Mouse (Mus musculus) T-helper 17 cell (primary cell): ENCODE measurements around the gene Arhgap24.

Experiments
- in situ Hi-C, 2 experiments: fragments of 300-600 bp; cut with MboI, MseI; formaldehyde crosslinking; loops; 1 replicate in 1 of 2; 2 replicates in 1 of 2; pipeline ENCODE4 v1.15.1; 2025; ENCODE audit warnings: high pct_unique_total_duplicates in 2 of 2

The Arhgap24 gene

DNA sequence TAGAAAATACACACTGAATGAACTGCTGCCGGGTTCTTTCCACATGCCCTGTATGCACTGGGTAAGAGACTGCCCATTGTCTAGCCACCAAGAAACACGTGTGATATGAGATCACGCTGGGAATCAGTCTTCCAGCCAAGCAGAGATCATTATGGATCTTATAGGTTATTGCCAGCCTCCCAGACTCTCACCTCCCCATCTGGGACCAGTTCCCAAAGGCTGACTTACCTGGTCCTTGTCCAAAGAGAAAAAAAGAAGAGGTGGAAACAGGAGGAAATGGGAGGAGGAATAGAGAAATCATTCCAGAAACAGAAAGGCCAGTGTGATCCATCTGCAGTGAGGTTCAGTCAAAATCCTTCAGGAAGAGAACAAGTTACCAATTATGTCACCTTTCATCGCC lies 189.0 kb downstream of the Arhgap24 start:
- in situ Hi-C loops: no loop called here

DNA sequence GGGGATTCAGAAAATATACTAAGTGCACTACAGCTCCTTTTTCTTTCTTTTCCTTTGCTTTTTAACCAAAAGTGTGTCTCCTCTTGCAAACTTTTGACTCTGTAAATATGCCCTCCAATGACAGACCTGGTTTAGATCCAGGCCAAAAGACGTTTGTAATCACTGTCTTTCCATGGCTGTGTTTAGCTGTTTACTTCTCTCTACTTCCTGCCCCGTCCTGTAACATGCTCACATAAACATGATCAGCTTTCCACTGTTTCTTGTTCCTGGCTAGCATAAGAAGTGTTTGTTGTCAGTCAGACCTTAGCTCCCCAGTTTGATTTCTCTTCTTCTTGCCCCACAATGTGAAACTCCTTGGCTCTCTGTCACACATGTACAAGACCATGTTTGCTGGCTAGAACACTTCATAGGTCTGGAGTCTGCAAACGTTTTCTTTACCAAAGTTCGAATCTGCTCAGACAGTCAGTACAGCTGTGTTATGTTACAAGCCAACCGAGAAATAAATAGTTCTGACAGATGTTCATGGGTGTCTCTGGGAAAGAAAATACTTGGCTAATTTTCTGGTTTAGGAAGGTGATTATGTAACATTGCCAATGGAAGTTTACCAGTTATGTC lies 189.6 kb downstream of the Arhgap24 start:
- in situ Hi-C loops: no loop called here

DNA sequence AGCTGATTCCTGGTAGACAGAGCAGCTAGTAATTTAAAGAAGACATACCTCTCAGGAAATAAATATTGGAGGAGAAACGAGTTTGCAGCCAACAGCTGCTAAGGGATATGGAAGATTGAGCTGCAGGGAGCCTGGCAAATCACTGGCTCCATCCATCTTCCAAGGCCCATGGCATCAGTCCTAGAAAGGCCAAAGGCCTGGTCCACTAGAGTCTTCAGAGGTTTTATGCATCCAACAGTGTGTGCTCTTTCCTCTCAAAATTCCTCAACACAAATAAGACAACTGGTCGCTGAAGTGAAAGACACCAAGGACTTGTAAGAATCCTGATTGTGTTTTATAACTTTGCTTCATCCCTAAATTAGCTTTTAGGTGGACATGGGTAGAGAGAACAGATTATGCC lies 194.1 kb downstream of the Arhgap24 start:
- in situ Hi-C loops: loop anchor here in 1 of 2 experiments (25.0 kb wide), 1 partner anchor 263 kb away; no protein-coding TSS in a partner anchor

DNA sequence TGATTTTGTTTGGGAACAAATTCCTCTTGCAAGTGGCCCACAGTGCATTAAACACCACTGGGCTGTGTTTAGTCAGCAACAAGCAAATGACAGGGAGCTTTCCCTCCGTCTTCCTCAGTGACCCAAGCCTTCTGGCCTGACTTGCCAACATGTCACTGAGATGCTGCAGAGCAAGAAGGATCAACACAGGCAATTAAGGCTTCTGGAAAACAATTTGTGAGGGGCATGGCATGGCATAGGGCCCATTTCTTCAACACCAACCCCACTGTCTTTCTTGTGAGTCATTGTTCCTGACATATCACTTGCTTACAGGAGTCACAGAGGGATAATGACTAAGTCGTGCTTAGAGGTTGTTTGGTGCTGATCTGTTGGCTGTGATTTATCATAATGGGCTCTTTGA lies 196.0 kb downstream of the Arhgap24 start:
- in situ Hi-C loops: loop anchor here in 1 of 2 experiments (25.0 kb wide), 1 partner anchor 265 kb away; no protein-coding TSS in a partner anchor

DNA sequence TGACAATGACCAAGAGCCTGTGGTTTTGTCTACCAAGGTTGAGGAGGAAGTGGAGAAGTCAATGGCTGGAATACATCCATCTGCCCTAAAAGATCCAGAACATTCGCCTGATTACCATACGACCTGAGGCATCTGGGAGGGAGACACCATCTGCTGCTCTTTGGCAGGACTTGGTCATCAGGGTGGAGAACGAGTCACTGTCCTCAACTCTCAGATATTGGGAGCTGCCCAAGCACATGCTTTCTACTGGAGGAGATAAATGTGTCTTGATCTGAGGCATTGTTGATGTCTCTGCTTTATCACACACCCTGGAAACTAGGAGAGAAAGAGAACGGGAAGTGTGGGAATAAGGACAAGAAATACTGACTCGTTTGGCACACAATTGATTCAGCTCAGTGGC lies 206.5 kb downstream of the Arhgap24 start:
- in situ Hi-C loops: loop anchor here in 1 of 2 experiments (25.0 kb wide), 1 partner anchor 275 kb away; no protein-coding TSS in a partner anchor

DNA sequence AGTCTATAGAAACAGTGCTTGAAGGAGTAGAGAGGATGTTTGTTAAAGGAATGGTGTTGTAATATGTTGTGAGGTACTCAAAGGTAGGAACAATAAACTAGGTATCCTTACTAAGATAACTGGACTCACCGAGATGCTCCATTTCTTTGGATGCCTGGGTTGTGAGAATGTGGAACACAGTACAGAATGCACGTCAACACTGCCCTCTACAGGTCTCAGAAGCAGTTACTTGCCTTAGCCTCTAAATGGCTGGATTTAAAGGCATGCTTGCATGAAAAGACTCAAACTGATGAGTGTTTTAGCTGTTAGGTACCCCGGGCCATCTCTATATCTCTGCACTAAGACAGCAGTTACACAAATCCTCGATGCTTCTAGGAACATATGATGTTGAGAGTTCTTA lies 211.3 kb downstream of the Arhgap24 start:
- in situ Hi-C loops: loop anchor here (5.0 to 25.0 kb wide), 4 partner anchors 270 to 1380 kb away; no protein-coding TSS in a partner anchor

DNA sequence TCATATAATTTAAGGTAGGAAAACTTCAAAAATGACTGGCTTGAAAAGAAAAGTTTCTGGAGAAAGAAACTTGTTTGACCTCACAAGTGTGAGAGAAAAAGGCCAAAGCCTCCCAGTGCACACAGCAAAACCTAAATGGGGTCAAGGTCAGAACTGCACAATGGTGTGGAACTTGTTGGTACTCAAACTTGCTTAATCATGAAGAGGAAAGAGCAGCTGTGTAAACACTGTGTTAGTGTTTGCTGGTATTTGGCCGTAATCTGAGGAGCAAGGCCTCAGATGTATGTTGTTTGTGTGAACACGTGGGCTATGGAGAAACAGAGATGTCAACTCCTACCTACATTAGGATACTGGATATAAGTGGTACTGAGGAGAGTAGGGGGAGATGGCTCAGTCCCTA lies 212.0 kb downstream of the Arhgap24 start:
- in situ Hi-C loops: loop anchor here (5.0 to 25.0 kb wide), 4 partner anchors 271 to 1381 kb away; no protein-coding TSS in a partner anchor

DNA sequence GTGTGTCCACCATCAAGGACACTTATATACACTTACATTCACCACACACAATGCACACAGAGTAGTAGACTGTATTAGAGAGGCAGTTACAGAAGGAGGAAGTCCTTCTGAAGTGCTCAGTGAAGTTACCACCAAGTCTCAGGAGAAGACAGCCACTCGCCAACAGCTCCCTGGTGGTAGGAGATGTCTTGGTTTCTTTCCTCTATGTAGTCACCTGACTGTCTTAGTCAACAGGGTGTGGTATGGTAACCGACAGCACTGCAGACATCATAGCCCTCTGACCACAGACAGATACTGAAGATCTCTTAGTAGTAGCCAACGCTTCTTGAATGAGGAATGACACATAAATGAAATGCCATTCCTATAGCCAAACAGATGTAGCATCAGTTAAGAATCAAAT lies 212.7 kb downstream of the Arhgap24 start:
- in situ Hi-C loops: loop anchor here (5.0 to 25.0 kb wide), 4 partner anchors 272 to 1382 kb away; no protein-coding TSS in a partner anchor

DNA sequence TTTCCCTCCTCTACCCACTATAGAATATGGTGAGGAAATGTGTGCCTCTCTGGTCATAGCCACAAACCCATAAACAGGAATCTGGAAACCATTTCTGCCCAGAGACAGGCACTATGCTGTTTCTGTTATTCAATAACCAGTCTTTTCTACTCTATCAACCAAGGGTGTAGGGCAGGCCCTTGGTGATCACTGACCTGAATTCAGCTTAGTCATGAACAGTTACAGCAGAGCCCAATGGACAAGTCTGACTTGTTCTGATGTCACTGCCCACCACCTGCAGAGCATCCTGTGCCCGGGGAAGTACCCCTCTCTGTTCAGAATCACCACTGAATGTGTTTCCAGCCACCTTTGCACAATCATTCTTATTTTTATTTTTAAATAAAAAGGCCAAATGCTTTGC lies 216.6 kb downstream of the Arhgap24 start:
- in situ Hi-C loops: loop anchor here in 1 of 2 experiments (5.0 to 25.0 kb wide), 2 partner anchors 285 to 1385 kb away; no protein-coding TSS in a partner anchor

DNA sequence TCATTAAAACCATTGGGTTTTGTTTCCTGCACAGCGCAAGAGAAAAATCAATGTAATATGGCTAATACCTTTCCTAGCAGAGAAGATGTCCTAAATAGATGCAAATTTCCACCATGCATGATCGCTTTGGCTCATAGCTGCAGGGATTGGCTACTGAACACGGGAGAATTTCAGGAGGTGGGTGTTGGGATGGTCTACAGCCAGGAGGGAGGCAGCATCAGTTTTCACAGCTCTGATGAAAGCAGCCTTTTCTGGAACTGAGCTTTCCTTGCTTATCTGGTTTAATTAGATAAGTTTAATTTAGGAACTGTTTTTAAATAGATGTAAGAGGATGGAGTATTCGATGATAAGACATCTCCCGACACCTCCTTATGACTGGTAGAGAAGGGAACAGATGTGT lies 217.2 kb downstream of the Arhgap24 start:
- in situ Hi-C loops: loop anchor here in 1 of 2 experiments (5.0 to 25.0 kb wide), 2 partner anchors 286 to 1386 kb away; no protein-coding TSS in a partner anchor

DNA sequence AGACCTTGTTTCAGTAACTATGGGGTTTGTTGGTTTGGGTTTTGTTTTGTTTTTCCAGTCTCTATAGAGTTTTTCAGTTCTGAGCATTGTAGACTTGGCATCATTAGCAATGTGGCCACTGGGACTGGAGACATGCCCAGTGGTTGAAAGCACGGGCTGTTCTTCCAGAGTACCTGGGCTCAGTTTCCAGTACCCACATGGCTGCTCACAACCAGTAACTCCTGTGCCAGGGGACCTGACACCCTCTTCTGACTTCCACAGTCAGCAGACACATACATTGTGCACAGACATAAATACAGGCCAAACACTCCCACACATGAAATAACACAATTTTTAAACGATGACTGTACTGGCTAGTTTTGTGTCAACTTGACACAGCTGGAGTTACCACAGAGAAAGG lies 217.7 kb downstream of the Arhgap24 start:
- in situ Hi-C loops: loop anchor here in 1 of 2 experiments (5.0 to 25.0 kb wide), 2 partner anchors 287 to 1387 kb away; no protein-coding TSS in a partner anchor

DNA sequence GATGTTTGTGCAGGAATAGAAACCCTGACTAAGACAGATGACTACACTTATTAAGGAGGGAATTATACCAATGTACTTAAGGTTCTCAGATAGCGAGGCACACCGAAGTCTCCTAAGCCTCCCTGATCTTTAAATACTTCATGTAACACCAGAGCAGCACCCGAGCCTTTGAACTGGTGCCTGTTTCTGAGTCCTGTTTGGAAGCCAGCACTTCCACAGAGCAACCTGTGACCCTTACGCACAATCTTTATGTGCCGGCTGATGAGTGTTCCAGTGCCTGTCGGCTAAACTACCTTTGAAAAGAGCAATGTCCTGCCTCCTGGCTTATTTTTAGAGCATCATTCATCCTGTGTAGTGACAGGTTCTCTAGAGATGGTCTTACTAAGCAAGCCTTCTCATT lies 221.4 kb downstream of the Arhgap24 start:
- in situ Hi-C loops: no loop called here

DNA sequence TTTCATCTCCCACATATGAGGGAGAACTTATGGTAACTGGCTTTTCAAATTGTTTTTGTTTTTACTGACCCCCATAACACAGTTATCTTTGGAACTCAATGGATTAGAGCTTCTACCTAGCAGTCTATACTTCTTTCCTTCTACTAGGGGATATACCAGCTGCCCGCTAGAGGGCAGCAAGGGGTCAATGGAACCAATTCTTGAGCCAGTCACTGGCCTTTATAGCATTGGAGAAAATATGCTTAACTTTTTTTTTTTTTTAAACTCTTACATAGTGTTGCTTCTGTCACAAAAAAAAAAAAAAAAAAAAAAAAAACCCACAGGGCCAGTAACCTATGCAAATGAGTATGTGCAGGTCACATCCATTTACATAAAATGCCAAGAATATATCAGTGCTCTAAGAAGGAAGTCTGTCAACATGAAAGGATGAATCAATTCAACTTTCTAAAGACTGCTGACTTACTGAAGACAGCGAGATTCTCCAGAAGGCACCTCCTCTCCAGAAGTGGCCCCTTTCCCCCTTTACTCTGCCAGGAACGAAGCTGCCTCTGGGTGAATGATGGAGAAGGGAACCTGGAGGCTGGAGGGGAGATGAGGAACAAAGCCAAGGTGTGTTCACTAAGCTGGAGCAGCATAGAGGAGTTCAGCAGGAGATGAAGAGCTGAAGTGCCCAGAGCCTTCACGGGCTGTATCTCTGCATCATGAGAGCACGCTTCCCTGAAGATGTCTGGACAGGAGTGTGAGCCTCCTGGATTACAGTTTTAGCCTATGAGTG lies 222.3 kb downstream of the Arhgap24 start:
- in situ Hi-C loops: no loop called here

DNA sequence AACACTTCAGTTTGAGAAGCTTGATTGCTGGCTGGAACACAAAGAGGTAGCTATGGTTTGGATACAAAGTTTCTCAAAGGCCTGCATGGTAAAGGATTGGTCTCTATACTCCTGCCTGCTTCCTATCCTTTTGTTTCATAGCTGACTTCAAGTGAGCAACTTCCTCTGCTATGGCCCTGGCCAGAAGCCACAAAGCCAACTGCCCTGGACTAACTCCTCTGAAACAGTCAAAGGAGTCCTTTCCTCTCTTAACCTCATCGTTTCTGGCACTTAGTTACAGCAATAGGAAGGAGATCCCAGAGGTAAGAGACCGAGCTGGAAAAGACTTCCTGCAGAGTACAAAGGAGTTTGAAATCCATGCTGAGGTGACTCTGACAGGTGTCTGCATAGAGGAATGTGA lies 224.0 kb downstream of the Arhgap24 start:
- in situ Hi-C loops: loop anchor here in 1 of 2 experiments (5.0 kb wide), 1 partner anchor 167 kb away; no protein-coding TSS in a partner anchor

DNA sequence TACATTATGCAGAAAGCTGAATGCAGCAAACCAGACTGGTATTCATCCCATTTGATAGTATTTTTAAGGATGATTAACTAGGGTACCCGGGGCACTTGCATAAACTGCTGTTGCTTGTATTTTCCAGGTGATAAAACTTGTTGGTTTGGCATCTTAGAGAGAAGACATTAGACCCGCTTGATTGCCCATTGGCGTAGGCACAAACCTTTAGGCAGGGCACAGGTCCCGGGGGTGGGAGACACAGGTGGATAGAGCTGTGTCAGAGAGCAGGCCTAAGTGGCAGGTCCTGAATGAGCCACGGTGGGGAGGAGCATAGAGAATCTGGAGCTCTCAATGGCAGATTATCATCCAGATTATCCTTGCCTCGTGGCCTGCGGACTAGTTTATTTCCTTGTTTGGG lies 229.1 kb downstream of the Arhgap24 start:
- in situ Hi-C loops: no loop called here

DNA sequence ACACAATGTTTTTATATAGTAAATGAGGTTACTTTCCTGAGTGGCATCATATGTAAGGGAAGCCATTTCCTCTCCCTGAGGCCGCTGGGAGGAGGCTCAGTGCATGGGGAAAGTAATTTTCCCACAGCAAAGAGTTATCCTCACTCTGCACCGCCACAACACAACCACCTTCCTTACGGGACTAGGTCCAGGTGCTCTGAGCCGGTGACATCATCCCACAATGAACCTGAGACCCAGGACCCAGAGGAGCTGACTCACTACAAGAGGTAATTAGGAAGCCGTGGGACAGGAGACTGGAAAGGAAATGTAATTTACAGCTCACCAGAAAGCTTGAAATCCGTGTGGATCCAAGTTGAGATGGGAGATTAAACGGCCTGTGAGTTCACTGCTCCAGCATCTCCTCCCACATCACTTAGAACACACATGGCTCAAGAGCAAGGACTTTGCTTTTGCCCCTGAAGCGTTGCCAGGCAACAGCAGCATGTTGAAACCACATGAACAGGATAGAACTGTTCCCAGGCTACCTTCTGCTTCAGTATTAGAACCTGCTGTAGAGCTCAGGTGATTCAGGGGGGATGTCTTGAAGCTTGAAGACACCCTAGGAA lies 238.3 kb downstream of the Arhgap24 start:
- in situ Hi-C loops: no loop called here

DNA sequence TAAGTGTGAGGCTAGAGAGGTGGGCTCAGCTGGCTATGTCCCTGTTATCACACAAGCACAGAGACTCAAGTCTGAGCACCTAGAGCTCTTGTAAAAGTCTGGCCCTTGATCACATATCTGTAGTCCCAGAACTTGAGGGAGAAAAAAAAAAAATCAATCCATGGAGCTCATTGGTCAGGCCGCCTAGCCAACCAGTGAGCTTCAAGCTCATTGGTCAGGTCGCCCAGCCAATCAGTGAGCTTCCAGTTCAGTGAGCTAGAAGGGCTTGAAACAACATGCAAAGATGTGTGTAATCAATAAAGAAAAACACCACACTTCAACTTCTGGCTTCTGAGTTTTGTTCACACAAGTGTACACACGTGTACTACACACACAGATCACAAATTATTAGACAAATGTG lies 242.4 kb downstream of the Arhgap24 start:
- in situ Hi-C loops: no loop called here

DNA sequence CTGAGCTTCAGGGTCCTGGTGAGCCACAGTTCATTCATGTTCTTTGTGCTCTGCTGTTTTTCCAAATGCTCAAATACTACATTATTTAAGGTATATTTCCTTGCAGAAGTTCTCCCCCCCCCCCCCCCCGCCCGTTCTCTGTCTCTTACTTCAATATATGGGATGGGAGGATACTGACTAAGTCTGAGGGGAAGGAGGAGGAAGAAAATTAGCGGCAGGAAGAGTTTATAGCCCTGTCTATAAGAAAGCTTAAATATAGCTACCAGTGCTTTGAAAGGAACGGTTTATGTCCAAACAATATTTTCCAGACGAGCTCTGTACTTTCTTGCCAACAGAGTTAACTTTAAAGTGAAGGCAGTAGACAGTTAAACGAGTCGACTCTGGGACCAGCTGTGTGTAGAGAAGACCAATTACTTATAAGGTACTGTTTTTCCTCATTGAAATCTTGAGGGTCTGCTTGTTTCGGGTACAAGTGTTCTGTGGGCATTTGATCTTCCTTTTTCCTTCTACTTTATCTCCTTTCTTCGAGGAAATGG lies 243.7 kb downstream of the Arhgap24 start:
- in situ Hi-C loops: no loop called here

DNA sequence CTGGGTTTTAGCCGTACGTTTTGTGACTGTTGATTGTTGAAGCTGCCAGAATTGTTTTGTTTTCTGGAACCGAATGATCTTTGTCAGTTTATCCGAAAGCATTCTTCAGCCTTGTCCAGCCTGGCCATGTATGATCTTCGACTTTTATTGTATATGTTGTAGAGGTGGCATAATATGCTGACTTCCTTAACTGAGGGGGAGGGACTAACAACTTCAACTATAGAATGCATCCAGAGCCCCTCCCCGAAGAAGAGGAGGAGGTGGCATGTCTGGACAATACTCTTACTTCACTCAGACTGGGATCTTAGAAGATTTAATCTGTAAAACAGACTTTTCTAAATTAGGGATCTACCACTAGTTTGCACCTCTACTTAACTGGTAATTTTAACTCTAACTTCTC lies 244.2 kb downstream of the Arhgap24 start:
- in situ Hi-C loops: no loop called here

DNA sequence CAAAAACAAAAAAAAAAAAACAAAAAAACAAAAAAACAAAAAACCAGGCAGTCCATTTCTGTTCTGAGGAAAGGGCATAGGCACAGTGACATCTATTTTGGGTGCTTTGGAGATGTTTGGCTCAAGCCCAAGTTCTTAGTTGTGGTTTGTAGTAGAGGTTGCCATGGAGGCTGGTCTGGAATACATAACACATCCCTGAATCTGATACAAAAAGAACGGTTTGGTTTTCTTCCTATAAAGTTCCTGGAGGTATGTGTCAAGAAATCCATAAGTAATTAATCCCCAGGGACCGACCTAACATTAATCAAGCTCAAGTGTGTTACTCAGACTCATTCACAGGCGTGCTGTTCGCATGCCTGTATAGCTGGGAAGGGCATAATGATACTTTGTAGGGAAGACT lies 245.8 kb downstream of the Arhgap24 start:
- in situ Hi-C loops: no loop called here

DNA sequence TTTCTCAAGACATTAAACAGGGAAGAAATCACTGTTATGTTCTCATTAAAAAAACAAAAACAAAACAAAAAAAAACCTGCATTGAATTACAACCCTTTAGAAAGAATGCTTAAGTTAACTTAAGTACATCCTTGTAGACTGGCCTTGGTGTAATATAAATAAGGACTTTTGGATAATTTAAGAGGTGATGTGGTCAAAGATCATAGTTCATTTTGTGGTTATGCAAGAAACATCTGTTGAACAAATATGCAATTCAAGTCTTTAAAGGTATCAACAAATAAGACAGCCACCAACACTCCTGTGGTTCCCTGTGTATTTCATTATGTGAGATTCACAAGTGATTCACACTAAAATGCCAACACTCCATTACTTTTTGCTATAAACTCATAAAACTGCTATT lies 247.3 kb downstream of the Arhgap24 start:
- in situ Hi-C loops: no loop called here

DNA sequence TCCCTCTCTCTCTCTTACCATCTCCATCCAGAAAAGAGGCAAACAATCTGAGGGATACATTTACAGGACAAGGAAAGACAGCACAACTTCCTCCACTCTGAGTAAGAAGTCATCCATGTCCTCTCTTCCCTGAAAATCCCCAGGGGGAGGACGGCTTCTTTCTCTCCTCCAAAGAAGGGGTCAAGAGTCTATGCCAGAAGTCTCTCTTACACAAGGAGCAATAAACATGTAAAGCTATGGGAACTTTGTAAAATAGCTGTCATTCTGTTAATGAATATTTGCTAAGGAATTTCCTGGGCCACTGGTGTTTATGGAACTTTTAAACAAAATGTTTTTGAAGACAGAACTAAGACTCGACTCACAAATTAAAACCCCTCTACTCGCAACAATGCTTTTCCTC lies 248.3 kb downstream of the Arhgap24 start:
- in situ Hi-C loops: no loop called here
